Mouse (Mus musculus) CH12.LX (cell line): Measurements from ENCODE around the gene Itga2b. TPM values are rescaled to one million over a fixed set of nuclear protein-coding genes. Genes with fewer than 3 reads are reported as not detected.

Source experiments
- DNase-seq: peaks from one replicate; pipeline ENCODE4 v3.0.0-alpha.2; 2013; ENCODE audit errors: extremely low read depth
- H3K27ac ChIP-seq: 2 replicates; pipeline ENCODE4 v1.5.1; 2012; ENCODE audit warnings: low read depth, mild to moderate bottlenecking, control low read depth, moderate library complexity; ENCODE audit not compliant: insufficient read depth
- H3K27me3 ChIP-seq: replicated peaks from 2 replicates; pipeline ENCODE3; 2012; ENCODE audit warnings: inconsistent platforms
- H3K36me3 ChIP-seq, 2 experiments: replicated peaks in 1 of 2; 2 replicates each; pipeline versions ENCODE3 to v1.6.1; 2012; ENCODE audit warnings: inconsistent platforms in 1 of 2, low read length in 1 of 2, mild to moderate bottlenecking in 1 of 2, mixed read lengths in 1 of 2, moderate library complexity in 1 of 2; ENCODE audit not compliant: control insufficient read depth in 1 of 2, insufficient read depth in 1 of 2
- H3K4me1 ChIP-seq, 2 experiments: 2 replicates each; pipeline ENCODE4 v1.6.1; 2012; ENCODE audit warnings: inconsistent platforms in 1 of 2, moderate library complexity in 1 of 2; ENCODE audit not compliant: insufficient read depth in 2 of 2, control insufficient read depth in 1 of 2
- H3K4me2 ChIP-seq: 2 replicates; pipeline ENCODE4 v1.6.1; 2012; ENCODE audit warnings: low read depth, mild to moderate bottlenecking, control low read depth; ENCODE audit not compliant: poor library complexity, insufficient read depth, severe bottlenecking
- H3K4me3 ChIP-seq, 3 experiments: fragments of 150-350 bp in 1 of 3; sonication (generic) in 1 of 3; replicated peaks in 1 of 3; 2 replicates each; pipeline versions ENCODE3 to v1.5.1; 2011 to 2012; ENCODE audit warnings: low read depth in 2 of 3, low read length in 2 of 3, mild to moderate bottlenecking in 2 of 3, moderate library complexity in 2 of 3, control low read depth in 1 of 3, improper control_type of control experiment in 1 of 3, inconsistent platforms in 1 of 3, mixed read lengths in 1 of 3; ENCODE audit not compliant: poor library complexity in 1 of 3
- H3K79me2 ChIP-seq: replicated peaks from 2 replicates; pipeline ENCODE4 v1.6.1; 2012; ENCODE audit warnings: mild to moderate bottlenecking, moderate library complexity; ENCODE audit not compliant: control insufficient read depth, poor library complexity, insufficient read depth, severe bottlenecking; ENCODE audit errors: extremely low read depth
- H3K9ac ChIP-seq: 2 replicates; pipeline ENCODE4 v1.6.1; 2012; ENCODE audit warnings: low read depth, mild to moderate bottlenecking, control low read depth, moderate library complexity; ENCODE audit not compliant: insufficient read depth
- H3K9me3 ChIP-seq: replicated peaks from 2 replicates; pipeline ENCODE3; 2012; ENCODE audit warnings: low read length, inconsistent platforms, mixed read lengths
- BHLHE40 ChIP-seq: IDR thresholded peaks from 2 replicates; pipeline ENCODE4 v1.6.1; 2011; ENCODE audit warnings: mild to moderate bottlenecking, low read depth, low read length, improper control_type of control experiment
- CHD1 ChIP-seq: IDR thresholded peaks from 2 replicates; pipeline ENCODE4 v1.6.1; 2012; ENCODE audit warnings: low read depth, low read length, improper control_type of control experiment, inconsistent platforms
- CHD2 ChIP-seq: IDR thresholded peaks from 2 replicates; pipeline ENCODE4 v1.6.1; 2011; ENCODE audit warnings: low read length, improper control_type of control experiment
- ETS1 ChIP-seq: conservative IDR thresholded peaks from 2 replicates; pipeline ENCODE4 v1.6.1; 2012; ENCODE audit warnings: low read depth, mild to moderate bottlenecking, inconsistent platforms, low read length, improper control_type of control experiment, moderate library complexity
- GABPA ChIP-seq: IDR thresholded peaks from 2 replicates; pipeline ENCODE4 v1.6.1; 2012; ENCODE audit warnings: low read depth, low read length, improper control_type of control experiment, inconsistent platforms; ENCODE audit not compliant: insufficient replicate concordance
- HCFC1 ChIP-seq: IDR thresholded peaks from 2 replicates; pipeline ENCODE4 v1.6.1; 2012; ENCODE audit warnings: low read depth, mild to moderate bottlenecking, inconsistent platforms, low read length, improper control_type of control experiment
- JUN ChIP-seq: IDR thresholded peaks from 2 replicates; pipeline ENCODE4 v1.6.1; 2011; ENCODE audit warnings: low read depth, mild to moderate bottlenecking, low read length, improper control_type of control experiment, moderate library complexity; ENCODE audit not compliant: insufficient read depth
- JUND ChIP-seq: conservative IDR thresholded peaks from 2 replicates; pipeline ENCODE4 v1.6.1; 2011; ENCODE audit warnings: low read depth, low read length, improper control_type of control experiment
- MAFK ChIP-seq: IDR thresholded peaks from 2 replicates; pipeline ENCODE4 v1.6.1; 2011; ENCODE audit warnings: low read length, improper control_type of control experiment; ENCODE audit not compliant: insufficient replicate concordance
- MAX ChIP-seq: IDR thresholded peaks from 2 replicates; pipeline ENCODE4 v1.6.1; 2011; ENCODE audit warnings: low read length, improper control_type of control experiment
- MAZ ChIP-seq: IDR thresholded peaks from 2 replicates; pipeline ENCODE4 v1.6.1; 2012; ENCODE audit warnings: low read depth, mild to moderate bottlenecking, inconsistent platforms, low read length, improper control_type of control experiment, moderate library complexity
- NELFE ChIP-seq: IDR thresholded peaks from 2 replicates; pipeline ENCODE4 v1.6.1; 2011; ENCODE audit warnings: low read depth, low read length, improper control_type of control experiment
- NRF1 ChIP-seq: IDR thresholded peaks from 2 replicates; pipeline ENCODE4 v1.6.1; 2014; ENCODE audit warnings: low read depth, mild to moderate bottlenecking, inconsistent platforms, low read length, improper control_type of control experiment, moderate library complexity
- PAX5 ChIP-seq: IDR thresholded peaks from 2 replicates; pipeline ENCODE4 v1.6.1; 2012; ENCODE audit warnings: low read length, inconsistent platforms, mixed read lengths
- POLR2A ChIP-seq: IDR thresholded peaks from 2 replicates; pipeline ENCODE4 v1.6.1; 2011; ENCODE audit warnings: low read depth, mild to moderate bottlenecking, improper control_type of control experiment, low read length
- POLR2AphosphoS2 ChIP-seq: IDR thresholded peaks from 2 replicates; pipeline ENCODE4 v1.6.1; 2011; ENCODE audit warnings: low read depth, low read length, improper control_type of control experiment
- SIN3A ChIP-seq: IDR thresholded peaks from 2 replicates; pipeline ENCODE4 v1.6.1; 2012; ENCODE audit warnings: low read length, improper control_type of control experiment, inconsistent platforms
- UBTF ChIP-seq: IDR thresholded peaks from 2 replicates; pipeline ENCODE4 v1.6.1; 2012; ENCODE audit warnings: low read depth, mild to moderate bottlenecking, inconsistent platforms, low read length, improper control_type of control experiment, moderate library complexity
- USF1 ChIP-seq: IDR thresholded peaks from 2 replicates; pipeline ENCODE4 v1.6.1; 2014; ENCODE audit warnings: low read depth, mild to moderate bottlenecking, inconsistent platforms, low read length, improper control_type of control experiment
- ZC3H11A ChIP-seq: IDR thresholded peaks from 2 replicates; pipeline ENCODE4 v1.6.1; 2012; ENCODE audit warnings: low read depth, mild to moderate bottlenecking, inconsistent platforms, low read length, improper control_type of control experiment
- ZKSCAN1 ChIP-seq: IDR thresholded peaks from 2 replicates; pipeline ENCODE4 v1.6.1; 2012; ENCODE audit warnings: low read depth, inconsistent platforms, low read length, improper control_type of control experiment, borderline replicate concordance
- ZMIZ1 ChIP-seq: IDR thresholded peaks from 2 replicates; pipeline ENCODE4 v1.6.1; 2012; ENCODE audit warnings: low read depth, mild to moderate bottlenecking, inconsistent platforms, low read length, improper control_type of control experiment
- dilution Hi-C: fragments of 300-500 bp; cut with MboI; formaldehyde crosslinking; loops from 2 replicates; pipeline ENCODE4 v1.14.3; 2020; ENCODE audit warnings: low sequenced_read_pairs; ENCODE audit not compliant: extremely low pct_unique_long_range_greater_than_20kb, extremely low pct_ligation_motif_present
- in situ Hi-C: fragments of 300-500 bp; cut with MboI; formaldehyde crosslinking; loops from 3 replicates; pipeline ENCODE4 v1.14.3; 2019; ENCODE audit warnings: low sequenced_read_pairs, low pct_ligation_motif_present, low pct_unique_long_range_greater_than_20kb, mixed read lengths
- polyA plus RNA-seq: library from polyadenylated mRNA; unstranded; fragments of >175 nt; gene quantifications from 2 replicates; pipeline ENCODE4 v1.2.1, GENCODE M21; 2012; ENCODE audit warnings: low read depth; ENCODE audit not compliant: insufficient read length
- total RNA-seq, 2 experiments: library from RNA; depleted of rRNA; stranded (reverse); fragments of 300-350 nt in 1 of 2; fragments of >200 nt in 1 of 2; gene quantifications; 2 replicates each; pipeline ENCODE4 v1.2.3; 2012 to 2014

The Itga2b gene
- total and polyA plus RNA-seq, 3 experiments, result 0.95 to 3.6 (median 3.0) TPM

- dilution Hi-C loops, result no loop called here
- DNase-seq, result no peak
- Histone ChIP-seq H3K36me3 (no peaks in the 10 kb centered on the region), H3K4me3 (no peak overlapping the region), H3K27me3 (peaks cover 56% of the 10 kb centered on the region), H3K79me2 (no peaks in the 10 kb centered on the region), H3K27ac (no peak overlapping the region), H3K9me3 (no peaks in the 10 kb centered on the region), H3K4me1 (peaks cover 7 to 14% of the 10 kb centered on the region in 2 experiments), H3K4me2 (no peak overlapping the region), H3K9ac (no peak overlapping the region)
- in situ Hi-C loops, result no loop called here
- TF ChIP-seq ZC3H11A (no peak), MAZ (no peak), JUND (no peak), POLR2A (no peak), NRF1 (no peak), CHD2 (no peak), MAFK (no peak), GABPA (no peak), BHLHE40 (no peak), ZMIZ1 (no peak), POLR2AphosphoS2 (no peak), MAX (no peak), CHD1 (no peak), PAX5 (no peak), UBTF (no peak), ZKSCAN1 (no peak)
These were observed 16.8 kb downstream of the Itga2b start for GRCm38 (mm10) chr11:102453131-102453530.

GRCm38 (mm10) chr11:102449043-102450008 is 20.6 kb downstream of the Itga2b start:
- no peak overlapping the region for H3K9ac ChIP-seq
- no peak overlapping the region for H3K27ac ChIP-seq
- peaks cover 63% of the 10 kb centered on the region for H3K27me3 ChIP-seq
- dilution Hi-C loops (no loop called here), in situ Hi-C loops (no loop called here)
- H3K9me3 ChIP-seq, result peaks cover 17% of the 10 kb centered on the region
- no peaks in the 10 kb centered on the region for H3K79me2 ChIP-seq
- no peak overlapping the region for H3K4me2 ChIP-seq
- TF ChIP-seq CHD1, result no peak
- no peak for TF ChIP-seq ZKSCAN1
- no peak for TF ChIP-seq PAX5
- no peak for TF ChIP-seq USF1
- TF ChIP-seq JUN, result no peak
- TF ChIP-seq HCFC1, result no peak
- no peak for TF ChIP-seq SIN3A
- no peak for TF ChIP-seq BHLHE40
- TF ChIP-seq NELFE, result no peak
- TF ChIP-seq ETS1, result no peak
- no peaks in the 10 kb centered on the region for H3K36me3 ChIP-seq
- DNase-seq, result no peak
- no peaks in the 10 kb centered on the region for H3K4me1 ChIP-seq
- no peak overlapping the region for H3K4me3 ChIP-seq
